Mouse (Mus musculus) lung, adult 2 months (tissue): Measurements from ENCODE around the gene Car12.

ENCODE experiments used
- CTCF ChIP-seq: fragments of 200-500 bp; IDR thresholded peaks from 2 replicates; pipeline ENCODE4 v1.5.1; 2011; ENCODE audit warnings: mild to moderate bottlenecking, low read length, control low read depth; ENCODE audit not compliant: insufficient read depth
- POLR2A ChIP-seq: fragments of 200-500 bp; IDR thresholded peaks from 2 replicates; pipeline ENCODE4 v1.6.1; 2011; ENCODE audit warnings: low read depth, mild to moderate bottlenecking, control low read depth, low read length, borderline replicate concordance; ENCODE audit errors: extremely low read depth

DNA sequence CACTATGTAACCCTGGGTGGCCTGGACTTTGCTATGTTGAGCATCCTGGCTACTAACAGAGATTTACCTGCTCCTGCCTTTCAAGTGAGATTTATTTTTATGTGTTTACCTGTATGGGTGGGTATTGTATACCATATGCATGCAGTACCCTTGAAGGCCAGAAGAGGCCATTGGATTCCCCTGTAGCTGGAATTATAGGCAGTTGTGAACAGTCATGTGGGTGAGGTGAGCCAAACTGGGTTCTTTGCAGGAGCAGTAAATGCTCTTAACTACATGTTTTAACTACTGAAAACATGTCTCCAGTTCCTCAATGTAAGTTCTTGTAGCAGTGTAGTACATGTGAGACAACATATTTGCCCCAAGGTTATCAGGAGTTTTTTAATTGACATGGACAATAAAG is 8.1 kb upstream of the Car12 start:
- TF ChIP-seq CTCF (no peak), POLR2A (no peak)
